Mouse (Mus musculus): ENCODE data around the gene Sim2. TPM values are rescaled to one million over a fixed set of nuclear protein-coding genes. Genes with fewer than 3 reads are reported as not detected.

Gene Sim2
- polyA plus RNA-seq (2012; rRNA removed), result 0.58 and 4.0 TPM in 2 replicates

GRCm38 (mm10) chr16:94084711-94085602 lies at the start of gene Sim2:
Gene Sim2 (plus strand): TSS chr16:94084931.

Other genes with a start within 250 kb of the Sim2 start
- gene Chaf1b, start 201.0 kb upstream of the Sim2 start, polyA plus RNA-seq (2012; rRNA removed), result 25.7 and 28.9 TPM in 2 replicates
- 0.04 and 0.08 TPM in 2 replicates for gene Cldn14, start 76.1 kb upstream of the Sim2 start, polyA plus RNA-seq (2012; rRNA removed)
- 6.5 and 7.5 TPM in 2 replicates for gene Hlcs, start 228.6 kb downstream of the Sim2 start, polyA plus RNA-seq (2012; rRNA removed)
- 1.3 and 1.6 TPM in 2 replicates for gene Ripply3, start 243.5 kb downstream of the Sim2 start, polyA plus RNA-seq (2012; rRNA removed)

Measured in central nervous system, embryonic 14 days (tissue).